Mouse (Mus musculus) adrenal gland, postnatal 14 days (tissue): ENCODE measurements around the gene Echs1. TPM values are rescaled to one million over a fixed set of nuclear protein-coding genes. Genes with fewer than 3 reads are reported as not detected.

Source experiments
- DNase-seq: peaks from one replicate; pipeline ENCODE4 v3.0.0; 2021; ENCODE audit warnings: mixed read lengths
- total RNA-seq: library from RNA; stranded (reverse); gene quantifications from 2 replicates; pipeline ENCODE4 v1.2.3, GENCODE M21; 2021

Gene Echs1
- total RNA-seq, 1 experiment from 2014 or later = 571 TPM

GRCm38 (mm10) chr7:140062307-140062706 lies 54.0 kb downstream of the Echs1 start:
- peak; percentile 50 for DNase-seq

- DNase-seq = no peak
Observed at GRCm38 (mm10) chr7:140061832-140062130, 54.5 kb downstream of the Echs1 start.

GRCm38 (mm10) chr7:140060936-140061831 lies 55.1 kb downstream of the Echs1 start:
- peak; percentile 60 for DNase-seq

- no peak for DNase-seq
Observed at GRCm38 (mm10) chr7:140059601-140060000, 56.7 kb downstream of the Echs1 start.

GRCm38 (mm10) chr7:140058528-140058927 lies 57.7 kb downstream of the Echs1 start:
- no peak for DNase-seq

GRCm38 (mm10) chr7:140057413-140058407 lies 58.6 kb downstream of the Echs1 start:
- DNase-seq = peak; percentile 62

Other genes starting within 250 kb of the Echs1 start
- gene Kndc1, start 221.8 kb downstream of the Echs1 start, total RNA-seq = 0.63 and 0.71 TPM in 2 replicates
- not detected in 2 replicates for gene Utf1, start 172.7 kb downstream of the Echs1 start, total RNA-seq
- gene 6430531B16Rik, start 137.7 kb downstream of the Echs1 start, total RNA-seq = not detected in 2 replicates
- gene Adam8, start 123.9 kb downstream of the Echs1 start, total RNA-seq = 1.5 and 3.0 TPM in 2 replicates
- gene Zfp511, start 80.1 kb downstream of the Echs1 start, total RNA-seq = 16.3 and 18.2 TPM in 2 replicates
- gene Tubgcp2, start 79.8 kb downstream of the Echs1 start, total RNA-seq = 27.2 and 28.0 TPM in 2 replicates
- not detected in 2 replicates for gene Msx3, start 67.4 kb downstream of the Echs1 start, total RNA-seq
- gene Caly, start 33.9 kb downstream of the Echs1 start, total RNA-seq = 6.8 and 7.7 TPM in 2 replicates
- not detected in 2 replicates for gene Prap1, start 23.1 kb downstream of the Echs1 start, total RNA-seq
- 70.4 and 79.8 TPM in 2 replicates for gene Fuom, start 14.0 kb downstream of the Echs1 start, total RNA-seq
- 20.8 and 23.6 TPM in 2 replicates for gene Paox, start 677 bp downstream of the Echs1 start, total RNA-seq
- 41.3 and 48.7 TPM in 2 replicates for gene Mtg1, start 21.1 kb upstream of the Echs1 start, total RNA-seq
- gene Sprn, start 38.4 kb upstream of the Echs1 start, total RNA-seq = 0.67 and 1.4 TPM in 2 replicates
- not detected in 2 replicates for gene Olfr522, start 48.3 kb upstream of the Echs1 start, total RNA-seq
- gene Olfr523, start 56.7 kb upstream of the Echs1 start, total RNA-seq = not detected in 2 replicates
- gene Olfr524, start 89.5 kb upstream of the Echs1 start, total RNA-seq = not detected in 2 replicates
- gene Cd163l1, start 101.8 kb upstream of the Echs1 start, total RNA-seq = 0.15 TPM in 1 of 2 replicates, not detected in the other
- 0.30 TPM in 1 of 2 replicates, not detected in the other for gene 5830411N06Rik, start 130.8 kb upstream of the Echs1 start, total RNA-seq
- gene Olfr525, start 204.4 kb upstream of the Echs1 start, total RNA-seq = not detected in 2 replicates
- not detected in 2 replicates for gene Olfr527, start 217.5 kb upstream of the Echs1 start, total RNA-seq
- gene Olfr60, start 245.2 kb upstream of the Echs1 start, total RNA-seq = not detected in 2 replicates